Mouse (Mus musculus) neutrophil, adult 5-6 weeks (primary cell): ENCODE data around the gene Dffb. TPM values are rescaled to one million over a fixed set of nuclear protein-coding genes. Genes with fewer than 3 reads are reported as not detected.

Experiments
- ATAC-seq: fragments of 151-379, 151-347 bp; 2 replicates; pipeline ENCODE4 v1.8.0; 2017; ENCODE audit warnings: mild to moderate bottlenecking, moderate TSS enrichment; ENCODE audit not compliant: insufficient number of reproducible peaks, poor library complexity, low FRiP score, severe bottlenecking; ENCODE audit errors: extremely low read depth
- total RNA-seq: library from RNA; stranded (forward); fragments of 200-1000 nt; gene quantifications from 2 replicates; pipeline ENCODE4 v1.2.3, GENCODE M21; 2017

Dffb gene
- total RNA-seq: 11.4 and 16.8 TPM in 2 replicates

GRCm38 (mm10) chr4:153974431-153975291 lies at the start of gene Dffb, which contains the start of gene Cep104:
Gene Dffb, minus strand, starts transcription at chr4:153975126.
Gene Cep104, plus strand, starts transcription at chr4:153975194.
- ATAC-seq: peak; percentile 86

- ATAC-seq: no peak
These were observed 49.1 kb upstream of the Dffb start for GRCm38 (mm10) chr4:154023754-154024601.

GRCm38 (mm10) chr4:154022844-154023243 lies 47.9 kb upstream of the Dffb start:
- ATAC-seq: no peak

GRCm38 (mm10) chr4:154022407-154022806 lies 47.5 kb upstream of the Dffb start:
- no peak for ATAC-seq

- ATAC-seq: no peak
These were observed 46.5 kb upstream of the Dffb start for GRCm38 (mm10) chr4:154021432-154021831.

GRCm38 (mm10) chr4:154019571-154019970 lies 44.6 kb upstream of the Dffb start:
- no peak for ATAC-seq

GRCm38 (mm10) chr4:154015476-154015875 lies 40.5 kb upstream of the Dffb start:
- no peak for ATAC-seq

- ATAC-seq: no peak
These were observed 37.4 kb upstream of the Dffb start for GRCm38 (mm10) chr4:154012132-154012882.

- peak; percentile 83 for ATAC-seq
These were observed 36.7 kb upstream of the Dffb start, which contains the start of gene Lrrc47 for GRCm38 (mm10) chr4:154011646-154012089. Gene Lrrc47, plus strand, starts transcription at chr4:154011731.

- 0 out of 2 replicates have a peak, but pooled peaks have one; percentile 9 for ATAC-seq
These were observed 36.1 kb upstream of the Dffb start for GRCm38 (mm10) chr4:154010907-154011645.

GRCm38 (mm10) chr4:154007759-154008158 lies 32.8 kb upstream of the Dffb start:
- ATAC-seq: no peak

- ATAC-seq: no peak
These were observed 31.3 kb upstream of the Dffb start for GRCm38 (mm10) chr4:154006264-154006663.

- ATAC-seq: no peak
These were observed 30.6 kb upstream of the Dffb start for GRCm38 (mm10) chr4:154005488-154005887.

- ATAC-seq: no peak
These were observed 18.6 kb upstream of the Dffb start for GRCm38 (mm10) chr4:153993505-153993904.

GRCm38 (mm10) chr4:153992715-153993114 lies 17.8 kb upstream of the Dffb start:
- no peak for ATAC-seq

GRCm38 (mm10) chr4:153980470-153980869 lies 5.5 kb upstream of the Dffb start:
- no peak for ATAC-seq

- no peak for ATAC-seq
These were observed 4.3 kb upstream of the Dffb start for GRCm38 (mm10) chr4:153979243-153979642.

- no peak for ATAC-seq
These were observed 842 bp upstream of the Dffb start for GRCm38 (mm10) chr4:153975768-153976167.
